Mouse (Mus musculus) stomach, postnatal 0 days (tissue): ENCODE measurements around the gene Pspn. TPM values are rescaled to one million over a fixed set of nuclear protein-coding genes. Genes with fewer than 3 reads are reported as not detected.

Source experiments
- ATAC-seq: fragments of 200-750 bp; cut with Nextera tagmentation; 2 replicates; pipeline ENCODE4 v1.8.0; 2017; ENCODE audit not compliant: low FRiP score, low TSS enrichment
- DNase-seq: peaks from one replicate; pipeline ENCODE4 v3.0.0-alpha.2; 2016; ENCODE audit warnings: low spot score
- H3K27ac ChIP-seq: fragments of 300-500 bp; sonication (generic); replicated peaks from 2 replicates; pipeline ENCODE4 v1.5.1; 2014; ENCODE audit warnings: mild to moderate bottlenecking, control low read depth
- H3K27me3 ChIP-seq: fragments of 300-500 bp; sonication (generic); 2 replicates; pipeline ENCODE4 v1.6.1; 2014; ENCODE audit warnings: low read length; ENCODE audit not compliant: control insufficient read depth, insufficient read depth
- H3K36me3 ChIP-seq: fragments of 300-500 bp; sonication (generic); 2 replicates; pipeline ENCODE4 v1.6.1; 2014; ENCODE audit warnings: low read length, mixed read lengths; ENCODE audit not compliant: control insufficient read depth, insufficient read depth
- H3K4me1 ChIP-seq: fragments of 300-500 bp; sonication (generic); replicated peaks from 2 replicates; pipeline ENCODE4 v1.6.1; 2014; ENCODE audit warnings: antibody characterized with exemption; ENCODE audit not compliant: control insufficient read depth, insufficient read depth
- H3K4me2 ChIP-seq: fragments of 300-500 bp; sonication (generic); replicated peaks from 2 replicates; pipeline ENCODE4 v1.6.1; 2014; ENCODE audit warnings: low read depth, mild to moderate bottlenecking, control low read depth, moderate library complexity
- H3K4me3 ChIP-seq: fragments of 300-500 bp; sonication (generic); 2 replicates; pipeline ENCODE4 v1.5.1; 2014; ENCODE audit warnings: low read depth, low read length, control low read depth
- H3K9ac ChIP-seq: fragments of 300-500 bp; sonication (generic); 2 replicates; pipeline ENCODE4 v1.6.1; 2014; ENCODE audit warnings: mild to moderate bottlenecking, low read length, control low read depth, mixed read lengths
- H3K9me3 ChIP-seq: fragments of 300-500 bp; sonication (generic); 2 replicates; pipeline ENCODE4 v1.6.1; 2016; ENCODE audit warnings: low read length; ENCODE audit not compliant: control insufficient read depth
- CTCF ChIP-seq: IDR thresholded peaks from 2 replicates; pipeline ENCODE4 v1.5.1; 2016; ENCODE audit warnings: antibody characterized with exemption, low read depth, mild to moderate bottlenecking, moderate library complexity
- EP300 ChIP-seq: optimal IDR thresholded peaks from 2 replicates; pipeline ENCODE3; 2016; ENCODE audit warnings: antibody characterized with exemption
- WGBS: fragments of 180-500 bp; shearing (Covaris S2); extraction: QIAGEN DNeasy Blood & Tissue Kit; methylation state at CpG from one replicate; pipeline ENCODE4 v1.1.7; 2014; 5-methylcytosine and 5-hydroxymethylcytosine counted together
- polyA plus RNA-seq: library from polyadenylated mRNA; unstranded; fragments of >200 nt; fragmentation: Nextera tagmentation; extraction: Ambion mirVana; gene quantifications from 2 replicates; pipeline ENCODE4 v1.2.1, GENCODE M21; 2015

The Pspn gene
- polyA plus RNA-seq, 1 experiment from 2014 or later: not detected

GRCm38 (mm10) chr17:56986105-56986805, 13.6 kb downstream of the Pspn start:
- H3K4me2 ChIP-seq: no peak overlapping the region
- no peaks in the 10 kb centered on the region; the same call in 1 of the 2 replicates for H3K4me1 ChIP-seq
- ATAC-seq (no peak), DNase-seq (peak; percentile 6)
- no peaks in the 10 kb centered on the region for H3K9me3 ChIP-seq
- H3K27ac ChIP-seq: no peak overlapping the region
- no peaks in the 10 kb centered on the region for H3K36me3 ChIP-seq
- TF ChIP-seq EP300: no peak
- no peak for TF ChIP-seq CTCF
- no peak overlapping the region for H3K4me3 ChIP-seq
- WGBS: 85% methylated on average over 3 of the region's 3 CpGs
- H3K27me3 ChIP-seq: no peaks in the 10 kb centered on the region
- no peak overlapping the region for H3K9ac ChIP-seq

DNA sequence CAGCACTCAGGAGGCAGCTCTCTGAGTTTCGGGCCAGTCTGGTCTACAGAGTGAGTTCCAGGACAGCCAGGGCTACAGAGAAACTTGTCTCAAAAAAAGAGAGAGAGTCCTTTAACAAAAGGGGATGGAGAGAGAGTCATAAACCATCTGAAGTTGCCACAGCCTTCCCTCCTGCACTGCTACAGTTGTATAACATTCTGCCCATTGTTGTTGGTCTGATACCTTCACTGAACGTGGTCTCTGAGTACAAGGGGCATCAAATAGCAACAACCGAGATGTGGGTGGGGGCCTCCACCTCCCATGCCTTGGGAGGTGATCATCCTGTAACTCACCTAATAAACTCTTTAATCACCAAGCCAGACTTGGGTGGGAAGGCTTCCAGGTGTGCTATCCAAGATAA, 14.2 kb downstream of the Pspn start:
- DNase-seq: peak; percentile 10
- ATAC-seq: no peak
- 70% methylated on average over 3 of the region's 3 CpGs for WGBS

GRCm38 (mm10) chr17:56984886-56985285, 14.9 kb downstream of the Pspn start:
- DNase-seq: peak; percentile 11
- H3K4me2 ChIP-seq: no peak overlapping the region
- no peak for TF ChIP-seq EP300
- no peak for TF ChIP-seq CTCF
- no peak overlapping the region for H3K27ac ChIP-seq
- H3K4me3 ChIP-seq: no peak overlapping the region
- H3K36me3 ChIP-seq: no peaks in the 10 kb centered on the region
- no peaks in the 10 kb centered on the region for H3K4me1 ChIP-seq
- H3K9ac ChIP-seq: no peak overlapping the region
- no peaks in the 10 kb centered on the region for H3K9me3 ChIP-seq
- ATAC-seq: no peak
- 74% methylated on average over 9 of the region's 9 CpGs for WGBS
- H3K27me3 ChIP-seq: no peaks in the 10 kb centered on the region

More for the DNA sequence above, 14.2 kb downstream of the Pspn start:
- Histone ChIP-seq H3K9ac (no peak overlapping the region), H3K4me3 (no peak overlapping the region), H3K9me3 (no peaks in the 10 kb centered on the region), H3K4me1 (no peaks in the 10 kb centered on the region), H3K36me3 (no peaks in the 10 kb centered on the region), H3K4me2 (no peak overlapping the region), H3K27ac (no peak overlapping the region), H3K27me3 (no peaks in the 10 kb centered on the region)
- TF ChIP-seq EP300 (no peak), CTCF (no peak)

- 48% methylated on average over 5 of the region's 5 CpGs for WGBS
- Histone ChIP-seq H3K27me3 (no peaks in the 10 kb centered on the region), H3K4me3 (0 out of 2 replicates have a peak within 1 kb of the TSS, but pooled peaks have one; percentile 1), H3K4me2 (no peak within 1 kb of the TSS), H3K9me3 (no peaks in the 10 kb centered on the region), H3K4me1 (no peaks in the 10 kb centered on the region), H3K27ac (peak within 1 kb of the TSS; percentile 3; the same call in 1 of the 2 replicates), H3K9ac (no peak within 1 kb of the TSS), H3K36me3 (no peaks in the 10 kb centered on the region)
- TF ChIP-seq EP300 (no peak), CTCF (no peak)
- DNase-seq (peak; percentile 40), ATAC-seq (peak; percentile 66; the same call in 1 of the 2 replicates)
These were observed 17.8 kb downstream of the Pspn start, which contains the start of gene Acer1 for GRCm38 (mm10) chr17:56982013-56982412. TSS of gene Acer1 (minus strand) at chr17:56982126.

- Histone ChIP-seq H3K4me2 (no peak overlapping the region), H3K9ac (no peak overlapping the region), H3K27me3 (no peaks in the 10 kb centered on the region), H3K4me1 (no peaks in the 10 kb centered on the region), H3K27ac (no peak overlapping the region), H3K36me3 (no peaks in the 10 kb centered on the region), H3K4me3 (0 out of 2 replicates have a peak overlapping the region, but pooled peaks have one; percentile 1), H3K9me3 (no peaks in the 10 kb centered on the region)
- 50% methylated on average over 7 of the region's 7 CpGs for WGBS
- DNase-seq (peak; percentile 27), ATAC-seq (peak; percentile 69)
- TF ChIP-seq EP300 (no peak), CTCF (no peak)
These were observed 18.8 kb downstream of the Pspn start for GRCm38 (mm10) chr17:56981049-56981448.

DNA sequence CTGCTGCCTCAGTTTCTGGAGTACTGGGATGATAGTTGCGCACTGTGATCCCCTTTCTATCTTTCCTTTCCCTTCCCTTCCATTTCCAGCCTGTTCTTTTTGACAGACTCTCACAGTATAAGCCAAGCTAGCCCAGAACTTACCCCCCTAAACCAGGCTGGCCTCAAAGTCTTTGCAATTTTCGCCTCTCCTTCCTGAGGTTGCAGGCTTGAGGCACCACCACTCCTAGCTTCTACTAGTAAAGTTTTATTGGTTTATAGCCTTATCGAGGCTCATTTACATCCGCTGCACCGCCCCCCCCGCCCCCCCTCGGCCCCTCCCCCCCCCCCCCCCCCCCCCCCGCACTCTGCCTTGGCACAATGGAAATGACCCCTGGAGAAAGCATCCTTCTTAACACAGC, 20.3 kb downstream of the Pspn start:
- H3K4me2 ChIP-seq: no peak overlapping the region

More for the DNA sequence above, 20.3 kb downstream of the Pspn start:
- Histone ChIP-seq H3K27me3 (no peaks in the 10 kb centered on the region), H3K9me3 (no peaks in the 10 kb centered on the region), H3K4me3 (no peak overlapping the region), H3K36me3 (no peaks in the 10 kb centered on the region), H3K27ac (no peak overlapping the region), H3K4me1 (no peaks in the 10 kb centered on the region), H3K9ac (no peak overlapping the region)
- TF ChIP-seq EP300 (no peak), CTCF (no peak)
- 49% methylated on average over 5 of the region's 8 CpGs for WGBS
- DNase-seq: no peak
- no peak for ATAC-seq
